Mouse (Mus musculus) induced T-regulatory cell, adult 2 months (primary cell): ENCODE results near the gene Lrrc20.
"Not testable (repeated sequence)": the region's sequence is repeated elsewhere in the genome, so short reads cannot be mapped to it uniquely, and the experiment has no call there.

Source experiments
- DNase-seq: peaks from one replicate; pipeline ENCODE4 v3.0.0-alpha.2; 2012; ENCODE audit warnings: low read depth

Gene Lrrc20

DNA sequence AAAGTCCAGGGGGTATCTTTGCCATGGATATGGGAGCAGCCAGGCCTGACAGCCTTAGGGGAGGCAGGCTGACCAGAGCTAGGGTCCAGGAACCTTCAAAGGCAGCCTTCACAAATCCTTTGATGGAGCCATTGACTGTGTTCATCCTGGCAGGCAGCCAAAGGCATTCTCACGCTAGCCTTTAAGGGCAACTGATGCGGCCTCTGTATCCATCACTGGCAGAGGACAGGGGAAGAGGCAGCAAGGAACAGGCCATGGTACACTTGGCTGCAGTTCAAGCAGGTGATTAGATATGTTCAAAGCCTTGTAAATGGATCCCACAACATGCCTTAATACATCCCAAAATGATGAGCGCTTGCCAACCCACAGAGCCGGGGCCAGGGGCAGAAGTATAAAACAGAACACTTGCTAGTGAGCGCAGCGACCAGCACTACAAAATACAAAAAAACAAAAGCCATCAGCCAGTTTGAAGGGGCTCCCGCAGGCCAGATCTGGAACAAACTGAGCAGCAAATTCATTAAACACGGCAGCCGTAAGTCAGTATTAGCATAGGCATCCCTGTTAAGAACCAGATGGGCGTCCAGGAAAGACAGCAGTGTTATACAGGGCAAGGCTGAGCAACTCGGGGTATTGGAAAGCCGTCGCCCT lies 100.6 kb downstream of the Lrrc20 start:
- no peak for DNase-seq

DNA sequence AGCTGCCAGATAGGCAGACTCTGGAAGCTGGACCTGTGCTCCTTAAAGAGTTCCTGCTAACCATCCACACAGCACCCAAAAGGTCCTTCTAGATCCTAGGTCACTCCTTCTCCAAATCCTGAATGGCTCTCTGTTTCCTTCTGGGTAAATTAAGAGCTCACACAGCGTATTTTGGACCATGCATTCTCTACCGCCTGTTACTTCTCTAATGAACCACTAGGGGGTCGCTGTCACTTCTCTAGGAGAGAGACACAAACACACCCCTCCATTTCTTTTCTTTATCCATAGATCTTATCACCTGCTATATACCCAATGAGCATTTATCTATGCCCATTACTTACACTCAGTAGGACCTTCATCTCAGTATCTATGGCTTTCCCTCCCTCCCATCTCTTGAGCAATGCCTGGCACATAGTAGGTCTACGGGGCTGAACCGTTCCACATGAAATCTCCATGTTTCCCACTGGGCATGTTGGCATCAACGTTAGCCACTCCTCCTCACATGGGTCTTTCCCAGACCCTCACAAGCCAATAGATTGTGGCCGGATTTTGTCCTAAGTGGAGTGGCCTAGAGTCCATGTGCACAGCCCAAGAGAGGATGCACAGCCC lies 111.7 kb downstream of the Lrrc20 start:
- DNase-seq = peak; percentile 11

DNA sequence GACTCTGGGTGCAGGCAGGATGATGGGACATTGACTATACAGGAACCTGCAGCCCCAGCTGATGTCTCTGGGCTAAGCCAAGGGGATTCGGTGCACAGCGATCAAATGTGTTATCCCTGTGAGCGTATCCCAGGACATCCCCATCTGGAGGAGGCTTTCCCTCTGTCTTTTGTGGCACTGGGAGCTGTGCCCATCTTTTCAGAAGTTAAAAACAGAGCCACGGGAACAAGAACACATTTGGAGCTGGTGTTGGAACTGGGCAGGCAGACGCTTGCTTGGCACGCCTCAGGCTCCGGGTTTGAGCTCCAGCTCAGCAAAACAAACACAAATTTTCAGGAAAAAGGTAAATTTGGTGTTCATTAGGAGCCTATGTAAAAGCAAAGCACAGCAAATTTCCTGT lies 122.4 kb downstream of the Lrrc20 start:
- DNase-seq = no peak

DNA sequence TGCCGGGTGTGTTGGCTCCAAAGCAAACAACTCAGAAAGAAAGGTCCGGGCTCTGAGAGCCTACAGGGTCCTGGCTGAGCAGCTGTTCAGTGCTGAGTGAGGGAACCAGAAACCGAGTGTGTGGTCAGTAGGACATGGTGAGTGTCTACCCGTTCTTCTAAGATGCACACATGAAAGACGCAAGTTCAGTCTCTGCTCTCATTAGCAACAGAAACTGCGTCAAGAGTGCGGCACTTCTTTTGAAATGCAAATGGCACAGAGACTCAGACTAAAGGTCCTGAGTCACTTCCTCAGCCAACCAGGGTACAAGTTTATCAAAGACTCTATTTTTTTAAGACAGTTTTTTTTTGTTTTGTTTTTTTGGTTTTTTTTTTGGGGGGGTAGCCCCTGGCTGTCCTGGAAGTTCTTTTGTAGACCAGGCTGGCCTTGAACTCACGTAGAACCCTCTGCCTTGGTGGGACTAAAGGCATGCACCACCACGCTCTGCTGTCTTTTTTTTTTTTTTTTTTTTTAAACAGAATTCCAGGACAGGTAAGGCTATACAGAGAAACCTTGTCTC lies 124.0 kb downstream of the Lrrc20 start:
- peak; percentile 9 for DNase-seq

DNA sequence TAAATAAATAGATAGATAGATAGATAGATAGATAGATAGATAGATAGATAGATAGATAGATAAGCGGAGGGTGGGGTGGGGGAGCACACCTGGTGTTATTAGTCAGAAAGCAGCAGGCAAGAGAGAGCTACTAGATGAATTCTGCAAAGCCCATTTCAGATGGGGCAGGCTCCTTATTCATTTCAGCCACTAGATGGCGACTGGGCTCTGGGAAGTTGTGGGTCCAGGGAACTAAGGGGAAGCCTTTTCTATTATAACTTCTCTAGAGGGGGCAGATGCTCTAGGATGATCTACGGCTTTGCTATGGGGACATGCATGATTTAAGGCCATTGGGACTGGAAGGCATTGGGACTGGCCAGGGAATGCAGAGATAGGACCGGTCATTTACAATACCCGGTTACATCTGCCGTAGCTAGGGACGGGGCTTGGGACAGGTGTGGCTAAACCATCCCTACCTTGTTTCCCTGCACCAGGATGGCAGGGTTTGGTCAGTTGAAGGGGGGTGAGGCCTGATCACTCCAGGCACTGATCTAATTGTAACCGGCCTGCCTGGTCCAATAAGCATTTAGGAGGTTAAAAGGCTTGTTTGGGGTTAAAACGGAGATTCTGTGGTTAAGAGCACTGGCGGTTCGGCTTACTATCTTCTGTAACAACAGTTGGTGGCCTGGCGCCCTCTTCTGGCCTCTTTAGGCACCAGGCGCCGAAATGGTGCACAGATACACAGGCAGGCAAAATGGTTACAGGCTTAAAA lies 126.9 kb downstream of the Lrrc20 start:
- DNase-seq = peak; percentile 88

DNA sequence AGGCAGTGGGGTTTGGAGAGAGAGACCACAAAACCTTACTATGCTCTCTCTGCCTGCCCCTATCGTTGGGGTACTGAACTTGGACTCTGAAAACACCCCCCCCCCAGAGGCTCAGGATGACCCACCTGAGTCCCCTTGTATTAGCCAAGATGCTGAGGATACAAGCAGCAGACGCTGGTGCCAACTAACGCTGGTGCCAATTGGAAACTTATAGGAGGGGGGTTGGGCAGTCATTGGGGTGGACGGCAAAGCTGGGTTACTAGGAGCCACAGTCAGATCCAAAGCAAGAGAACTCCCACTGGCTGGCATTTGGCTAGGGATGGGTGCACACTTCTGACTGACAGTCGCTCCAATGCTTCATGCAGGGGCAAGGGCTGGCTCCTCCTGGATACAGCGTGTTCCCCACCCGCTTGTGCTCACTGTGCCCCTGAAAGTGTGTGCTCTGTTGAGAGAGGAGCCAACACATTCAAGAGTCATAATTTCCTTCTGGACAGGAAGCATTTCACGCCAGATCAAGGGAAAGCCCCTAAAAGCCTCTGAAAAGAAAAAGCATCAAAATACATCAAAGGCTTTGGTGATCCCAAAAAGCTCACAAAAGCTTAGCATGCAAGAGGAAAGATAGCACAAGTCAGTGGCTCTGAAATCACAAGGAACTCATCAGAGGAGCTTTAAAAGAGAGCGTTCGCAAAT lies 128.9 kb downstream of the Lrrc20 start:
- DNase-seq = peak; percentile 12

DNA sequence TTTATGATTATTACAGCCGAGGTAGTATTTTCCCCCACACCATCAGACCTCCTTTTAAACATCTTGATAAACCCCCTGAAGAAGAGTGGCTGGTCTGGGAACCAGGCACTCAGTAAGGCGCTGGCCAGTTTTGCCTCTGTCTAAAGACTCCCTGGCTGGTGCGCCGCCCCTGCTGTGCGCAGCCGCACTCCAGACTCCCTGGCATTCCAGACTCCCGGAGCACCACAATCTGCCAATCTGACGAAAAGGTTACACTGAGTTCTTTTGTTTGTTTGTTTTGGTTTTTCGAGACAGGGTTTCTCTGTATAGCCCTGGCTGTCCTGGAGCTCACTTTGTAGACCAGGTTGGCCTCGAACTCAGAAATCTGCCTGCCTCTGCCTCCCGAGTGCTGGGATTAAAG lies 129.8 kb downstream of the Lrrc20 start:
- DNase-seq = not testable (repeated sequence)

DNA sequence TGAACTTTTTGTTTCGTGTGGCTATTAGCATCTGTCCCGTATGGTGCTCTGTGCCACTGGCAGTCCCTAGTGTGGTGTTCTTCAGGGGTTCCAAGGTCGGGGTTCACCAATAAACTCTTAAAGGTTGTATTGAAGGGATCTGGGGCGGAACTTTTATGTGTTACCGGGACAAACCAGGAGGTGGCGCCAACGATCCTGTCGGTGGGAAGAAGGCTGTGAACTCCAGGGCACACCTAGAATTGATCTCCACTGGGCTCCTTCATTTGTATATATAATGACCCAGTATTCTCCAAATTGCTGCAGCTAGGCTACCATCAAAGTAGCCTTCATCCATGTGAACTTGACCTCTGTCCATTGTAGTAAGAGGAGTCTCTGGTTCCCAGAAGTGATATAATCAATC lies 130.2 kb downstream of the Lrrc20 start:
- DNase-seq = peak; percentile 82

DNA sequence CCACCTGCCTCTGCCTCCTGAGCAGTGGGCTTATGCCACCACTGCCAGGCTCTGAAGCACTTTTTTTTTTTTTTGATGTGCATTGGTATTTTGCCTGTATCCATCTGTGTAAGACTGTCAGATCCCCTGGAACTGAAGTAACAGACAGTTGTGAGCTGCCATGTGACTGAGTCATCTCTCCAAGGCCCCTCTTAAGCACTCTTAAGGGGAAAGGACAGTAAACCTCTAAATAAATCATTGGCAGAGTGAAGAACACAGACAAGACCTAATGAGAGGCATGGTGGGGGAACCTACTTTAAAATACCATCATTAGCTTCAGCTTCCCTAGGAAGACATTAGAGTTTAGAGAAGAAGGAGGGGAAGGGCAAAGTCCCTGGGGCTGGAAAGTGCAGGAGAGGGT lies 132.6 kb downstream of the Lrrc20 start:
- no peak for DNase-seq

DNA sequence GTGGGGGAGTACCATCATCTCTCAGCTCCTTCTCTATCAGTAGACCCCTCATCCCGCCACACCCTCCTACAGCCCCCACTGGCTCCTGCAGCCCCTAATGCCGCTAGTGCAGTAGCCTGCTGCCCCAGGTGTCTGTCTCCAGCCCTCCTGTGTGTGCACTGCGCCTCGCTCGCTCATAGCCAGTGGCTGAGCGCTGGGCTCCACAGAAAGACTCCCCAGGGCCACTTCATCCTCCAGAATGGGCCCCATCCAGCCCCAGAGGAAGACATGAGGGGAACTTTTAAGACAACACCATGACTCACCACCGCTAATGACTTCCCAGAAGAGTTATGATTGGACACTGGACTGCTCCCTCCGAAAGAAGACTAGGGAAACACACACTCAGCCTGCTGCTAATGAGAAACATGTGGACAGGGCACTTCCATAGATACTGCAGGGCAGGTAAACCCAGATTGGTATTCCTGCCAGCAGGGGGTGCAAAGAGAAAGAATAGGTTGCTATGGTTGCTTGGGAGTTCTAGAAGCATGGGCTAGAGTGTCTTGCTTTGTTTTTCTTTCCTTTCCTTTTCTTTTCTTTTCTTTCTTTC lies 135.1 kb downstream of the Lrrc20 start:
- DNase-seq = peak; percentile 54

DNA sequence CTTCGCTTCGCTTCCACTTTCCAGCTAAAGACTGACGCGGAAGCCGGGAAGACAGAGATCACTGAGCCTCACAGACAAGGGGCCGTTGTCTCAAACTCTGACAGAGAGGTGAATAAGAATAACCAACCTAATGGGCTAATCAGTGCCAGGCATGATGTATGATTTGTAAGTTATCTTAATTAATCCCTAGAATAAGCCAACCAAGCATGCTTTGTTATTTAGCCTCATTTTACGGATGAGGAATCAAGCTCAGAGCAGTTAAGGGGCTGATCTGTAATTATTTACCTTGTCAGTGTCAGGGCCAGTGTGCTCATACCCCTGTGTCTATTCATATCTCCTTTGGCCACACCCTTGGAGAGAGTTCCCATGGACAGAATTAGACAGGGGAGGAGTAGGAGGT lies 138.7 kb downstream of the Lrrc20 start:
- no peak for DNase-seq

DNA sequence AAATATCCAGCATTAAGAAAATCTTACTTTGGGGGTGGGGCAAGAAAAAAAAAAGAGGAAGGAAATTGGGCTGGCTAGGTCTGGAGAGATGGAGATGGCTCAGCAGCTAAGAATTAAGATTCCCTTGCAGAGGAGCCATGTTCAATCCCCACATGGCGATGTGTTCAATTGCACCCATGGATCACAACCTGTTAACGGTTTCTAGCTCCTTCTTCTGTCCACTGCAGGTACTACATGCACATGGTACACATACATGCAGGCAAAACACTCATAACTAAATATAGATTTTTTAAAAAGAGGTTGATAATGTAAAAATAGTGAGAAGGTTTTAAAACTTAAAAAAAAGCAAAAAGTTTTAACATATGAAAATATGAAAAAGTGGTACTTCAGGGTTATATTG lies 142.9 kb downstream of the Lrrc20 start:
- no peak for DNase-seq

DNA sequence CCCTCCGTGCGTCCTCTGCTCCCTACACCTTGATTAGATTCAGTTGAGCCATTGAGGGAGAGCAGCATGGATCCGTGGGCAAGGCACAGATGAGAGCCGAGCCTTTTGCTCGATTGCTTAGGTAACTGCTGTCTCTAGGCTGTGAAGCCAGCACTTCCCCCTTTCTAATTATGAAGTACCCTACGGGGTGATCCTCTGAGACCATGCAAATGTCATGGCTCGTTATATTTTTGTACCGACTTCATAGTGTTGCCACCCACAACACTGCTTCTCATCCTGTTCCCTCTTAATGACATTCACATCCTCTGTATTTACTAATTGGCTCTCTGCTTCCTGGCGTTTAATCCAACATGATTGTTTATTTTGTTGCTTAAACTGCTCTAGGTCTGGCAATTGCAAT lies 146.1 kb downstream of the Lrrc20 start:
- DNase-seq = no peak

DNA sequence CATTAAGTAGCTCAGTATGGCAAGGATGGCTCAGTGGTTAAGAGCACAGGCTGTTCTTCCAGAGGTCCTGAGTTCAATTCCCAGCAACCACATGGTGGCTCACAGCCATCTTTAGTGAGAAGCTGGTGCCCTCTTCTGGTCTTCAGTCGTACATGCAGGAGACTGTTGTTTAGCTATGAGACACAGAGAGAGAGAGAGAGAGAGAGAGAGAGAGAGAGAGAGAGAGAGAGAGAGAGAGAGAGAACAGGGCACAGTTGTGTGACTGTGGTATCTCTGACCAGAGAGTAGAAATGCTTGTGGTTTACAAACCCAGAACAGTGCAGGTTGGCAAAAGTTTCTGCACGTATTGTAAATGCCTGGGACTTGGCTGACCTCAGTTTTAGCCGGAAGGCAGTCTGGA lies 148.3 kb downstream of the Lrrc20 start:
- peak; percentile 32 for DNase-seq

DNA sequence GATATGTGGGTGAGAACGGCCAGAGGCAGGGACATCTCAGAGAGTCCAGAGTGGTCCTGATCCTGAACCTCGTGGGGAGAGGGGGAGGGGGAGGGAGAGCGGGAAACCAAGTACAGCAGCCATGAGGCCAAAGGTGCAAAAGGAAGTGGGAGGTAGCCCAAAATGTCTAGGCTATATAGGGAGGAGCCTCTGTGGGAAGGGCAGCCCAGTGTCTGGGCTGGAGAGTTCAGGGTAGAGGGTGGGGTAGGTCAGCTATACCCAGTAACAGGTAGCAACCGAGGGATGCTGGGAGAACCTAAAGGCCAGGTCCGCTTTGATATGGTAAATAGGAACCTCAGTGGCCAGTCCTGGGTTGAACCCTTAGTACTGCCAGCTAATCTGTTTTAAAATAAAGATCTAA lies 149.2 kb downstream of the Lrrc20 start:
- DNase-seq = no peak

DNA sequence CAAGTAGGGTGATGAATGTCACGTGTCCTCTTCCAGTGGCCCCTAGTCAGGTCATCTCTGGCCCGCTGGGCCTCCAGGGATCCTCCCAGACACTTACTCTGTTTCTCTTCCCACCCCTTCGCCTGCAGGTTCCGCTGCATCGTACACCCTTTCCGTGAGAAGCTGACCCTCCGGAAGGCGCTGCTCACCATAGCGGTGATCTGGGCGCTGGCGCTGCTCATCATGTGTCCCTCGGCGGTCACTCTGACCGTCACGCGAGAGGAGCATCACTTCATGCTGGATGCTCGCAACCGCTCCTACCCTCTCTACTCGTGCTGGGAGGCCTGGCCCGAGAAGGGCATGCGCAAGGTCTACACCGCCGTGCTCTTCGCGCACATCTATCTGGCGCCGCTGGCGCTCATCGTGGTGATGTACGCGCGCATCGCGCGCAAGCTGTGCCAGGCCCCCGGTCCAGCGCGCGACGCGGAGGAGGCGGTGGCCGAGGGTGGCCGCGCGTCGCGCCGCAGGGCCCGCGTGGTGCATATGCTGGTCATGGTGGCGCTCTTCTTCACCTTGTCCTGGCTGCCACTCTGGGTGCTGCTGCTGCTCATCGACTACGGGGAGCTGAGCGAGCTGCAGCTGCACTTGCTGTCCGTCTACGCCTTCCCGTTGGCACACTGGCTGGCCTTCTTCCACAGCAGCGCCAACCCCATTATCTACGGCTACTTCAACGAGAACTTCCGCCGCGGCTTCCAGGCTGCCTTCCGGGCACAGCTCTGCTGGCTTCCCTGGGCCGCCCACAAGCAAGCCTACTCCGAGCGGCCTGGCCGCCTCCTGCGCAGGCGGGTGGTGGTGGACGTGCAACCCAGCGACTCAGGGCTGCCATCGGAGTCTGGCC lies 150.0 kb downstream of the Lrrc20 start:
- peak; percentile 34 for DNase-seq

DNA sequence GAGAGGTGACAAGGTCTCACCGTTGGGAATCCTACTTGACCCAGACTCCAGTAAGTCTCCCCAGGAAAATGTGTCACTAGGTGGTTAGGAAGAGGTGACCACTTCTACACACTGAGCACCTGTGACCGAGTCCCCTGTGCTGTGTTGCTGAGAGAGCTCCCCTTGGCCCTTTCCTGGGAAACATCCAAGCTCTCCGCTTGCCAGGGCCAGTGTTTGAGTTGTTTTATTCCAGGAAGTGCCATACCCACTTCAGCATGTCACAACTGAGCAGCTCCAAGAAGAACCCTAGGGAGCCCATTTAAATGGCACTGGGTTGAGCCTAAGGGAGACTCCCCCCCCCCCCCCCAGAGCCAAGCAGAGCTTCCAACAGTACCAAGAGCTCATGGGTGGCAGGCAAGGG lies 150.9 kb downstream of the Lrrc20 start:
- DNase-seq = no peak

DNA sequence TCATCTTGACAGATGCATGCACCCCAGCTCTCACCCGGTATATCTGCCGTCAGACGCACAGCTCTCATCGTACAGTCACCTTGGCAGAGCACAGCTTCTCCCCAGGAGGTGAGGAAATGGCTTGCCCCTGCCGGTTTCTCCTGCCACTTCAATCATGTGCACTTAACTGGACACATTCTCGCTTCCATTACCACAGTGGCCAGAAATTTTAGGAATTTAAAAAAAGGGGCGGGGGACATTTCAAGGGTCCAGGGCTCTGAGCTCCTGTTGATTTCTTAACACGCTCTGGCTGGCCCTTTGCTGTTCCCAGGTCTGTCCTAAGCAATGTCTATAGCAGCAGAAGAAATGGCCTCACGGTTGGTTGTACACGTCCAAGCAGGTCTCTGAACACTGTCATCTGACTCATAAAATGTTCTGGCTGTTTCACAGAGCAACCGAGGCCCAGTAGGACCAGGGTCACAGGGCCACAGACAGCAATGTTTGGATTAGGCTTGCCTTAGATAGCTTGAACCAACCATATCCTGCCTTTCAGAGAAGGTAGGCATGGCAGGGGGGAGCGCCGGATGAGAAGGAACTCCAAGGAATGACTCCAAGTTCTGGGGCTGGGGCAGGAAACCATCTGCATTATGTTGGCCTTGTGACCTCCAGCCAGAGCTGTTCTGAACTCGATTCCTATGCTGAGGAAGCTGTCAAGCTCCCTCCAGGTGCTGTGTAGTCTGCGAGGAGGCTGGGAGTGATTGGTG lies 151.8 kb downstream of the Lrrc20 start:
- DNase-seq = no peak

DNA sequence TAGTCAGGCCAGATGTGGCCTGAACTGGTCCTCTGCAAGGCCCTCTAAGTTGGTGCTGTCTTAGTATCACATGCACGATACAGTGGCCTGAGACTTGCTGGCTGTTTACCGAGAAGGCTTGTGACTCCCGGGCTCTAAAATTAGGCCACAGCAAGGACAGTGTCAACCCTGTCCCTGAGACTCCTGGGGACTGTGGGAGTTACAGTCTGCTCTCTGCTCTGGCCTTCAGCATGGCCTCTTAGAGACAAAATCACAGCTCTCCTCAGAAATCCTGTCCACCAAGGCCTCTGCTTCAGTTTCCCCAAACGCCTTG lies 152.3 kb downstream of the Lrrc20 start:
- no peak for DNase-seq
